Mouse (Mus musculus) intestine, postnatal 0 days (tissue): ENCODE measurements around the gene Gm49384. TPM values are rescaled to one million over a fixed set of nuclear protein-coding genes. Genes with fewer than 3 reads are reported as not detected.
"Not testable (repeated sequence)": the region's sequence is repeated elsewhere in the genome, so short reads cannot be mapped to it uniquely, and the experiment has no call there.

Source experiments
- ATAC-seq: fragments of 200-750 bp; cut with Nextera tagmentation; 2 replicates; pipeline ENCODE4 v1.8.0; 2017; ENCODE audit warnings: mild to moderate bottlenecking, moderate TSS enrichment, moderate library complexity
- H3K27ac ChIP-seq: fragments of 300-500 bp; sonication (generic); 2 replicates; pipeline ENCODE4 v1.5.1; 2014; ENCODE audit warnings: mild to moderate bottlenecking, low read depth, low read length, moderate library complexity
- H3K27me3 ChIP-seq: fragments of 300-500 bp; sonication (generic); replicated peaks from 2 replicates; pipeline ENCODE4 v1.6.1; 2014; ENCODE audit warnings: low read length, mixed read lengths; ENCODE audit not compliant: control insufficient read depth, insufficient read depth
- H3K36me3 ChIP-seq: fragments of 300-500 bp; sonication (generic); 2 replicates; pipeline ENCODE4 v1.6.1; 2014; ENCODE audit warnings: mild to moderate bottlenecking, moderate library complexity; ENCODE audit not compliant: control insufficient read depth, insufficient read depth
- H3K4me1 ChIP-seq: fragments of 300-500 bp; sonication (generic); replicated peaks from 2 replicates; pipeline ENCODE4 v1.6.1; 2014; ENCODE audit warnings: antibody characterized with exemption, low read length, mixed read lengths; ENCODE audit not compliant: control insufficient read depth, insufficient read depth
- H3K4me2 ChIP-seq: fragments of 300-500 bp; sonication (generic); replicated peaks from 2 replicates; pipeline ENCODE4 v1.6.1; 2014; ENCODE audit warnings: low read depth, mild to moderate bottlenecking, moderate library complexity
- H3K4me3 ChIP-seq: fragments of 300-500 bp; sonication (generic); 2 replicates; pipeline ENCODE4 v1.5.1; 2014; ENCODE audit warnings: low read depth, low read length
- H3K9ac ChIP-seq: fragments of 300-500 bp; sonication (generic); 2 replicates; pipeline ENCODE4 v1.6.1; 2014; ENCODE audit warnings: mild to moderate bottlenecking, low read depth, low read length
- H3K9me3 ChIP-seq: fragments of 300-500 bp; sonication (generic); 2 replicates; pipeline ENCODE4 v1.6.1; 2016; ENCODE audit warnings: mixed run types; ENCODE audit not compliant: control insufficient read depth
- CTCF ChIP-seq: sonication (generic); IDR thresholded peaks from 2 replicates; pipeline ENCODE4 v1.5.1; 2016; ENCODE audit warnings: low read depth, mild to moderate bottlenecking, control low read depth, antibody characterized with exemption, moderate library complexity
- WGBS: fragments of 180-500 bp; shearing (Covaris S2); extraction: QIAGEN DNeasy Blood & Tissue Kit; methylation state at CpG from one replicate; pipeline ENCODE4 v1.1.7; 2014; 5-methylcytosine and 5-hydroxymethylcytosine counted together
- polyA plus RNA-seq: library from polyadenylated mRNA; unstranded; fragments of >200 nt; fragmentation: Nextera tagmentation; extraction: Ambion mirVana; gene quantifications from 2 replicates; pipeline ENCODE4 v1.2.1, GENCODE M21; 2015

Gm49384 gene
- polyA plus RNA-seq, 1 experiment from 2014 or later: 9.1 TPM

DNA sequence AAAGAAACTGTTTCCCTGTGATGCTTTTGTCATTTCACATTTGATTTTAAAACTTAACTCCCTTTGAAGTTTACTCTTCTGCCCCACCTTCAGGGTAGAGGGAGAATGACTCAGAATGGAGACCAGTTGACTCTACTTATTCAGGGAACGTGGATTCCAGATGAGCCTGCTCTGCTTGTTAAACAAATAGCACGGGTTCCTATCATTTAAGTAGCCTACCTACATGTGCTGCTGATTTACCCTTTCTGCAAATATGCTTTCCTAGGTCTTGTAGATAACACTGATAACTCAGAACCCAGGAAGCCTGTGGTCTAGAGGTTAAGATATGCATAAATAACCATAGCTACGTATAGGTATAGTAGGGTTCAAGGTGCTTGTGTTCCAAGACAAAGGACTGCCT is 39.2 kb downstream of the Gm49384 start:
- 25% methylated on average over 3 of the region's 3 CpGs for WGBS
- no peak overlapping the region for H3K27ac ChIP-seq
- ATAC-seq: no peak
- H3K36me3 ChIP-seq: no peaks in the 10 kb centered on the region
- H3K4me2 ChIP-seq: no peak overlapping the region
- H3K4me3 ChIP-seq: no peak overlapping the region
- no peak overlapping the region for H3K9ac ChIP-seq
- no peak for TF ChIP-seq CTCF
- H3K27me3 ChIP-seq: no peaks in the 10 kb centered on the region
- H3K9me3 ChIP-seq: no peaks in the 10 kb centered on the region
- H3K4me1 ChIP-seq: no peaks in the 10 kb centered on the region

DNA sequence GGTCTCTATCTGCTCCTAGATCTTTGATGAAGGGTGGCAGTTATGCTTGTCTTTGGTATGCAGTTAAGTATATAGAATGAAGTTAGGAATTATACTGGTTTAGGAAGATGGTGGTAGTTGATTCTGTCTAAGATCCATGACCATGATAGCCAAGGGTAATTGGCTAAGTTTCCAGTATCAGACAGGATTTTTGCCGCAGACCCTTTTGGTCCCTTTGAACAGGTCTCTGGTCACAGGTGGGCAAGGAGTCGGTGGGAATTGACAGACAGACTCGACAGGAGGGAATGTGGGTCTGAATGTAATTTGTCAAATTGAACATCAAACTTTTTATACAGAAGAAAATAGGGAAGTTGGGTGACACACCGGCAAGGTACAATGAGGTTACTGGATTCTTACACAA is 40.5 kb downstream of the Gm49384 start:
- H3K9ac ChIP-seq, H3K4me3 ChIP-seq, H3K27me3 ChIP-seq, H3K27ac ChIP-seq, ATAC-seq, H3K9me3 ChIP-seq, H3K36me3 ChIP-seq, H3K4me1 ChIP-seq, H3K4me2 ChIP-seq: not testable (repeated sequence)
- WGBS: 84% methylated on average over 4 of the region's 4 CpGs

- WGBS: 82% methylated on average over 2 of the region's 2 CpGs
- H3K4me1 ChIP-seq, H3K4me2 ChIP-seq, H3K9me3 ChIP-seq, H3K4me3 ChIP-seq, H3K9ac ChIP-seq, H3K27ac ChIP-seq, H3K27me3 ChIP-seq, ATAC-seq: not testable (repeated sequence)
- H3K36me3 ChIP-seq: peaks cover 12% of the 10 kb centered on the region; the same call in 1 of the 2 replicates
Observed at GRCm38 (mm10) chr12:69160677-69161076, 43.4 kb downstream of the Gm49384 start.

- H3K27ac ChIP-seq: no peak overlapping the region
Observed at GRCm38 (mm10) chr12:69159578-69159940, 44.5 kb downstream of the Gm49384 start.

DNA sequence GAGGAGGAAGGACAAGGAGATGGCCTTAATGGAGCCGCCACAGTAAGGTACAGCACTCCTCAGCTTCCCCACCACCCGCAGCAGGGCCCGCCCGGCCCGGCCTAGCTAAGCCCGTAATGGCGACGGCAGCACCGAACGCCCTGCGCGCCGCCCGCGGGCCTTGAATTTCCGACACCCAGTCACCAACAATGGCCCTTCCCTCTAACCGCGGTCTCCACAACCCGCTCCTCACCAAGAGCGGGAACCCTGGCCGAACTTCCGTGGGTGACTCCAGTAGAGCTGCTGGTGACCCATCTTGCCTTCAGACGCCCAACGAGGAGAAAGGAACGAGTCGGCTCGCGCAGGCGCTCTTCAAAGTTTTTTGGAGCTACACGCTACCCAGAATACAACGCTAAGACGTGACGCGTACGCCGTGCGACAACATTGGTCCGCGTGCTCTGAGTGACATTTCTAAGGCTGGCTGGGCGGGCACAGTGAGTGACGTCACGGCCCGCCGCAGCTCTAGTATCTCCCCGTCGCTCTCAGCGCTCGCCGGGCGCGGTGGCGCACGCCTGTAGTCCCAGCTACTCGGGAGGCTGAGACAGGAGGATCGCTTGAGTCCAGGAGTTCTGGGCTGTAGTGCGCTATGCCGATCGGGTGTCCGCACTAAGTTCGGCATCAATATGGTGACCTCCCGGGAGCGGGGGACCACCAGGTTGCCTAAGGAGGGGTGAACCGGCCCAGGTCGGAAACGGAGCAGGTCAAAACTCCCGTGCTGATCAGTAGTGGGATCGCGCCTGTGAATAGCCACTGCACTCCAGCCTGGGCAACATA is 45.1 kb downstream of the Gm49384 start, which contains the start of gene Rps29:
Gene Rps29, minus strand, starts transcription at position 422 of the 813 bp plus-strand sequence.
- peak within 1 kb of the TSS; percentile 91 for H3K27ac ChIP-seq
- peak within 1 kb of the TSS; percentile 66 for H3K9ac ChIP-seq
- H3K4me2 ChIP-seq: peak within 1 kb of the TSS; percentile 61
- peak within 1 kb of the TSS; percentile 81 for H3K4me3 ChIP-seq
- WGBS: under 1% methylated on average over 57 of the region's 68 CpGs
- H3K27me3 ChIP-seq, H3K4me1 ChIP-seq, H3K9me3 ChIP-seq: not testable (repeated sequence)
- peak; percentile 99 for ATAC-seq
- peaks cover 13% of the 10 kb centered on the region; the same call in 1 of the 2 replicates for H3K36me3 ChIP-seq

More at GRCm38 (mm10) chr12:69159578-69159940, 44.5 kb downstream of the Gm49384 start:
- Histone ChIP-seq H3K4me2 (peak overlapping the region; percentile 43), H3K9ac (no peak overlapping the region), H3K27me3 (no peaks in the 10 kb centered on the region), H3K4me1 (peaks cover 7% of the 10 kb centered on the region), H3K36me3 (peaks cover 13% of the 10 kb centered on the region; the same call in 1 of the 2 replicates), H3K9me3 (no peaks in the 10 kb centered on the region), H3K4me3 (peak overlapping the region; percentile 81)
- 5% methylated on average over 9 of the region's 9 CpGs for WGBS
- peak; percentile 12; the same call in 1 of the 2 replicates for ATAC-seq
- TF ChIP-seq CTCF: peak; percentile 84

DNA sequence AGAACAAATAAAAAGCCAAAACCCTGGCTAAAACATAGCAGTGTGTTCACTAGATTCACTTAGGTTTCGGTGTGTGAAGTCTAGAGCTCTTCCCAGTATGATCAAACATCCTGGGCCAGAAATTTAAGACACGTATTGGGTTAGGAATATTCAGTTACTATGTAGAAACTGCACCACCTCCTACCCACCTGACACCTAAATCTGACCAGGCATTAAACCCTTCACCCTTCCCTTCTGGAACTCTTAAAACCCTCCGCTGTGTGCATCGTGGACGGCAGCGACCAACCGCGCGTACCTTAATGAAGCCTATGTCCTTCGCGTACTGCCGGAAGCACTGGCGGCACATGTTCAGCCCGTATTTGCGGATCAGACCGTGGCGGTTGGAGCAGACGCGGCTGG is 45.7 kb downstream of the Gm49384 start:
- under 1% methylated on average over 19 of the region's 19 CpGs for WGBS
- peak overlapping the region; percentile 91 for H3K27ac ChIP-seq
- no peak for ATAC-seq
- peak overlapping the region; percentile 61 for H3K4me2 ChIP-seq
- H3K4me1 ChIP-seq: peaks cover 7% of the 10 kb centered on the region
- peaks cover 13% of the 10 kb centered on the region; the same call in 1 of the 2 replicates for H3K36me3 ChIP-seq
- no peaks in the 10 kb centered on the region for H3K27me3 ChIP-seq
- peak overlapping the region; percentile 81 for H3K4me3 ChIP-seq
- no peaks in the 10 kb centered on the region for H3K9me3 ChIP-seq
- peak overlapping the region; percentile 66 for H3K9ac ChIP-seq
- no peak for TF ChIP-seq CTCF
